Mouse (Mus musculus) kidney, adult 2 months (tissue): Measurements from ENCODE around the gene Gm3646.

ENCODE experiments used
- CTCF ChIP-seq: fragments of 200-500 bp; conservative IDR thresholded peaks from 2 replicates; pipeline ENCODE4 v1.5.1; 2011; ENCODE audit warnings: low read depth, mild to moderate bottlenecking, control low read depth, low read length, moderate library complexity, mixed read lengths; ENCODE audit not compliant: insufficient read depth, insufficient read length
- POLR2A ChIP-seq: fragments of 200-500 bp; IDR thresholded peaks from one replicate; pipeline ENCODE4 v1.6.1; 2011; ENCODE audit warnings: low read depth, low read length, control low read depth

DNA sequence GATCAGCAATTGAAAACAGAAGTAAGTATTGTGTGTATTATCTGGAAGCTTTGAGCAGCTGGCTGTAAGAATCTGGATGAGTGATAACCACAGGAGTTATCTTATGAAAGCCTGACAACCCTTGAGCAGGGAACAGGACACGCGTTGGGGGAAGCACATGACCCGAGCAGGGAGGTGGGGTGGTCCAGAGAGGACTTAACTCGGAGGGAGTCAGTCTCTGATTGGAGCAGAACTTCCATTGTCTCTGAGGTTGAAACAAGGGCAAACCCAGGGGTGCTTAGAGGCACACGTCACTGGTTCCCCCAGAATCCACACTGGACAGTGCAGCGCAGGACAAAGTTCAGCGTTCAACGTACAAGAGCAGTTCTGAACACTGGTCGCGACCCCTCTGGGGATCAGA is 34.1 kb upstream of the Gm3646 start:
- TF ChIP-seq CTCF (no peak), POLR2A (no peak)
